Mouse (Mus musculus): Measurements from ENCODE around the gene Olfr730. TPM values are rescaled to one million over a fixed set of nuclear protein-coding genes. Genes with fewer than 3 reads are reported as not detected.

Gene Olfr730
- not detected in 2 replicates for polyA plus RNA-seq (2015; fragmentation: Nextera tagmentation; extraction: Ambion mirVana)

DNA sequence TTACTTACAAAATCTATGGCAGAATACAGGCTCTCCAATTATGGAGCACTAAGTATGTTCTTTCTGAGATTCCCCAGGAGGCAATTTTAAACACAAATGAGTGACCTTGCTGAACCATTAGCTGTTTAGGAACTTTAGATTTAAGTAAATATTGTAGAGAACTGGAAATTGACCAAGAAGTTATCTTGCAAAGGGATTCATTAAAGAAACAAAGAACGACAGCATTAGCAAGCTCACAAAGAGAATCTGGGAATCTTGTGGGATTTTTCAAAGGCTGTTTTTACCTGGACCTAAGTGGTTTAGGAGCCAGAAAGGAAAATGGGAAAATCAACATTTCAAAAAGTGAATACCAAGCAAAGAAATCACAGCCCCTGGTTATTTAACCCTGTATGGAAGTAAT, at the start of gene Olfr730:
TSS of gene Olfr730 (minus strand) at position 101 of the 400 bp plus-strand sequence.

DNA sequence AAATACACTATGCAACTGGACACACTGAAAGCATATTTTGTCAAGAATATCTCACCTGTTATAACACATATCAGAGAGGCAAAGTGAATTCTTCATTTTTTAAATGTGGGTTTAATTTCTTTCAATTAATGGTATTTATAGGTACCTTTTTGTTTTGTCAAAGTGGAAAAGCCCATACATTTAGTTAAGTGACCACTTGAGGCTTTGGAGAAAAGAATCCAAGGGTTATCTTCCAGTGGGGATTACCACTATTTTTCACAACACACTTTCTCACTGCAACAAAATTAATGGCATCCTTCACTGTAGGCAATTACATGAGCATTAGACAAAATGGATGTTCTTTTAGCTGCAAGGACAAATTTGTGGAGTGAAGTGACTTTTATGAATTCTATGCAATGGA, 35.2 kb downstream of the Olfr730 start, which contains the start of gene Olfr729:
TSS of gene Olfr729 (minus strand) at position 101 of the 400 bp plus-strand sequence.

DNA sequence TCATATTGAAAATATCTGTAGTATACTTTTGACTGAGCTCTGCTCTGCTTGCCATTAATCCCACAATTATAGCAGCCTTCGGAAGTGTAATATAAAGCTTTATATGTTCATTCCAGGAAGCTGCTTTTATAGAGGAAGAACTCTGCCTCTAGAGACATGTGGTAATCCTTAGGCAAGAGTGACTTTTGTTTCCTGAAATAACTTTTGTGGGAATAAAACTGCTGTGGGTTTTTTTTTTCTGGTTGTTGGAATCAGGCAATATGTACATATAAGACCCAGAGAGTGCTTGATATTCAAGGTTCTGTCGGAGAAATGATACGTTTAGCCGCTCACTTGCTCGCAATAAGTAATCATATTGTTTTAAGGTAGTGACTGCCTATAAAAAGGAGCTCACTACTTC, 45.4 kb downstream of the Olfr730 start, which contains the start of gene Olfr728:
TSS of gene Olfr728 (minus strand) at position 101 of the 400 bp plus-strand sequence.

Other genes with a start within 250 kb of the Olfr730 start
- not detected in 2 replicates for gene Olfr724, start 224.9 kb downstream of the Olfr730 start, polyA plus RNA-seq (2015; fragmentation: Nextera tagmentation; extraction: Ambion mirVana)
- not detected in 2 replicates for gene Olfr725, start 147.8 kb downstream of the Olfr730 start, polyA plus RNA-seq (2015; fragmentation: Nextera tagmentation; extraction: Ambion mirVana)
- gene Olfr726, start 97.2 kb downstream of the Olfr730 start, polyA plus RNA-seq (2015; fragmentation: Nextera tagmentation; extraction: Ambion mirVana), result not detected in 2 replicates
- gene Olfr727, start 65.0 kb downstream of the Olfr730 start, polyA plus RNA-seq (2015; fragmentation: Nextera tagmentation; extraction: Ambion mirVana), result not detected in 2 replicates
- not detected in 2 replicates for gene Olfr728, start 45.5 kb downstream of the Olfr730 start, polyA plus RNA-seq (2015; fragmentation: Nextera tagmentation; extraction: Ambion mirVana)
- gene Olfr729, start 35.3 kb downstream of the Olfr730 start, polyA plus RNA-seq (2015; fragmentation: Nextera tagmentation; extraction: Ambion mirVana), result not detected in 2 replicates
- not detected in 2 replicates for gene Olfr731, start 53.7 kb upstream of the Olfr730 start, polyA plus RNA-seq (2015; fragmentation: Nextera tagmentation; extraction: Ambion mirVana)
- not detected in 2 replicates for gene Olfr732, start 96.0 kb upstream of the Olfr730 start, polyA plus RNA-seq (2015; fragmentation: Nextera tagmentation; extraction: Ambion mirVana)
- gene Olfr733, start 113.3 kb upstream of the Olfr730 start, polyA plus RNA-seq (2015; fragmentation: Nextera tagmentation; extraction: Ambion mirVana), result not detected in 2 replicates
- gene Olfr734, start 138.6 kb upstream of the Olfr730 start, polyA plus RNA-seq (2015; fragmentation: Nextera tagmentation; extraction: Ambion mirVana), result not detected in 2 replicates
- not detected in 2 replicates for gene Olfr735, start 160.7 kb upstream of the Olfr730 start, polyA plus RNA-seq (2015; fragmentation: Nextera tagmentation; extraction: Ambion mirVana)
- not detected in 2 replicates for gene Tlr11, start 169.7 kb upstream of the Olfr730 start, polyA plus RNA-seq (2015; fragmentation: Nextera tagmentation; extraction: Ambion mirVana)
- not detected in 2 replicates for gene Olfr736, start 193.0 kb upstream of the Olfr730 start, polyA plus RNA-seq (2015; fragmentation: Nextera tagmentation; extraction: Ambion mirVana)
- not detected in 2 replicates for gene Olfr738, start 219.4 kb upstream of the Olfr730 start, polyA plus RNA-seq (2015; fragmentation: Nextera tagmentation; extraction: Ambion mirVana)
- gene Olfr739, start 230.4 kb upstream of the Olfr730 start, polyA plus RNA-seq (2015; fragmentation: Nextera tagmentation; extraction: Ambion mirVana), result not detected in 2 replicates